Mouse (Mus musculus): ENCODE results near the gene Gcsam. TPM values are rescaled to one million over a fixed set of nuclear protein-coding genes. Genes with fewer than 3 reads are reported as not detected.

Gene Gcsam
- polyA plus RNA-seq, 2 experiments, result 0.93 to 2.4 TPM

DNA sequence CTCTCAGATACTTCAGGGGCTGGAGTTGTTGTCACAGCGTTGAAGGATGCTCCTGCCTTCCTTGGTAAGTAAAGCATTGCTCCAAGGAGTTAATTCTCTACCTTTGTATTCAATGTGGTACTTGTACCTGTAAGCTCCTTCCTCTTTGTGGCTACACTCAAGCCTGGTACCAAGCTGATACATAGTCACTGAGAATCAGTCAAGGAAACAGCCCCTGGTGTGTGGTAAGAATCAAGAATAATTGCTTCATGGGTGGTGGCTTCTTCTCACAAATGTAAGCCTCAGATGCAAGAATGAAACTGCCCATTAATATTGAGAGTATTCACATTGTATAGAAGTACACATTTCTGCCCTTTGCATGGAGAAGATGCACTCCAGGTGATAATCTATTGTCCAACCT is 5.8 kb downstream of the Gcsam start:
- TF ChIP-seq EP300 (IDR thresholded peaks at IDR 0.05; ENCODE audit: low read depth) (no peak), CTCF (IDR thresholded peaks at IDR 0.05; ENCODE audit: low read depth) (no peak)
- Histone ChIP-seq H3K27me3 (ENCODE audit: control insufficient read depth, insufficient read depth, low read length) (no peaks in the 10 kb centered on the region), H3K27ac (no peak overlapping the region), H3K36me3 (replicated peaks; ENCODE audit: control insufficient read depth, insufficient read depth, low read depth) (no peaks in the 10 kb centered on the region), H3K9ac (replicated peaks) (no peak overlapping the region), H3K4me1 (replicated peaks; ENCODE audit: control insufficient read depth in 2 of 2, insufficient read depth in 2 of 2, low read length in 1 of 2) (peaks cover 3 to 11% of the 10 kb centered on the region in 2 experiments), H3K4me2 (ENCODE audit: low read depth) (no peak overlapping the region), H3K4me3 (ENCODE audit: insufficient read depth in 1 of 2, low read depth in 2 of 2, low read length in 2 of 2) (no peak overlapping the region), H3K9me3 (ENCODE audit: control insufficient read depth, low read length) (no peaks in the 10 kb centered on the region)
- ATAC-seq (ENCODE audit: insufficient read depth), result no peak
- no peak for DNase-seq (ENCODE audit: low read depth in 3 of 3, low spot score in 3 of 3)
- 77% methylated on average over 1 of the region's 1 CpGs for WGBS (ENCODE audit: insufficient replicate concordance)

DNA sequence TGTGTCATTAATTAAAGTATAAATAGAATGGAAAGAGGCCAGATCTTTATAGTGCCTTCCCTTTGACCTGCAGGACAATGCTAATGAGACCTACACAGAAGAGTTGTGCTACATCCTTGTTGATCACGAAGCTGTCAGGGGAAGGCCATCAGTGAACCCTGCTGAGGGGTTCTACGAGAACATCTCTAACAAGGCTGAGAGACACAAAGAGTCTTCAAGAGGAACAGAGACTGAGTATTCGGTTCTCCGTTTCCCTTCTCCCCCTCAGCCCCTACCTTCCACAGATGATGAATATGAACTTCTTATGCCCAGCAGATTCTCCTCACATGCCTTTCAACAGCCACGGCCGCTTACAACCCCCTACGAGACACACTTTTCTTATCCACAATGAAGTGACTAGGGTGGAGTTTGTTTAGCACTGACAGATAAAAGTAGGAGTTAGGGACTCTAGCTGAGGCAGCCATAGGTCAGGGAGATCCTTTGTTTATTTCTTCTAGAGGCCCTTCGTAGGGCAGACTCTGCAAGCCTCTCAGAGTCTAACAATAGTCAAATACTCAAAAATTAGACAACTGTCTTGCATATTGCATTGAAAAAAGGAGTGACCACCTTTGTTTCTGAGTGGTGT is 9.7 kb downstream of the Gcsam start:
- H3K9ac ChIP-seq (replicated peaks), result no peak overlapping the region
- TF ChIP-seq EP300 (IDR thresholded peaks at IDR 0.05; ENCODE audit: low read depth) (no peak), CTCF (IDR thresholded peaks at IDR 0.05; ENCODE audit: low read depth) (no peak)
- no peaks in the 10 kb centered on the region for H3K36me3 ChIP-seq (replicated peaks; ENCODE audit: control insufficient read depth, insufficient read depth, low read depth)
- DNase-seq (ENCODE audit: low read depth in 3 of 3, low spot score in 3 of 3), result no peak
- WGBS (ENCODE audit: insufficient replicate concordance), result 27% methylated on average over 8 of the region's 8 CpGs
- no peaks in the 10 kb centered on the region for H3K27me3 ChIP-seq (ENCODE audit: control insufficient read depth, insufficient read depth, low read length)
- no peak overlapping the region for H3K27ac ChIP-seq
- peaks cover 3 to 17% of the 10 kb centered on the region in 2 experiments for H3K4me1 ChIP-seq (replicated peaks; ENCODE audit: control insufficient read depth in 2 of 2, insufficient read depth in 2 of 2, low read length in 1 of 2)
- H3K4me2 ChIP-seq (ENCODE audit: low read depth), result no peak overlapping the region
- H3K4me3 ChIP-seq (ENCODE audit: insufficient read depth in 1 of 2, low read depth in 2 of 2, low read length in 2 of 2), result no peak overlapping the region
- 0 out of 2 replicates have a peak, but pooled peaks have one; percentile 50 for ATAC-seq (ENCODE audit: insufficient read depth)
- no peaks in the 10 kb centered on the region for H3K9me3 ChIP-seq (ENCODE audit: control insufficient read depth, low read length)

DNA sequence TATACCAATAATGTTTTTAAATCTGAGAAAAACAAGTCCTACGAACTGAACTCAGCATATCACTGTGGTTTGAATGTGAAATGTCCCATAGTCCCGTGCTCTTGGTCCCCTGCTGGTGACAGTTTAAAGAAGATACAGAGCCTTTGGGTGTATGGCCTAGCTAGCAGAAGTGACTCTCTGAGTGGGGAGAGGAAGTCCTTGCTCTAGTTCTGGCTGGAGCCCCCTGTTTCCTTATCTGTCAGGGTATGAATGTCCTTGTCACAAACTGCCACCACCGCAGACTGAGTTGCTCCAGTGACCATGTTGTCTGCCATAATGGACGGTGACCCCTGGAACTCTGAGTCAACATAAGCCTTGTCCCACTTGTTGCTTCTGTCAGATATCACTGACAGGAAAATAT is 13.1 kb downstream of the Gcsam start:
- no peak overlapping the region for H3K27ac ChIP-seq
- no peaks in the 10 kb centered on the region for H3K27me3 ChIP-seq (ENCODE audit: control insufficient read depth, insufficient read depth, low read length)
- no peak overlapping the region for H3K9ac ChIP-seq (replicated peaks)
- WGBS (ENCODE audit: insufficient replicate concordance), result 15% methylated on average over 4 of the region's 4 CpGs
- no peak for DNase-seq (ENCODE audit: low read depth in 3 of 3, low spot score in 3 of 3)
- H3K4me2 ChIP-seq (ENCODE audit: low read depth), result no peak overlapping the region
- H3K36me3 ChIP-seq (replicated peaks; ENCODE audit: control insufficient read depth, insufficient read depth, low read depth), result no peaks in the 10 kb centered on the region
- H3K4me3 ChIP-seq (ENCODE audit: insufficient read depth in 1 of 2, low read depth in 2 of 2, low read length in 2 of 2), result no peak overlapping the region
- peaks cover 3 to 18% of the 10 kb centered on the region in 2 experiments for H3K4me1 ChIP-seq (replicated peaks; ENCODE audit: control insufficient read depth in 2 of 2, insufficient read depth in 2 of 2, low read length in 1 of 2)
- no peak for TF ChIP-seq CTCF (IDR thresholded peaks at IDR 0.05; ENCODE audit: low read depth)
- no peak for TF ChIP-seq EP300 (IDR thresholded peaks at IDR 0.05; ENCODE audit: low read depth)
- ATAC-seq (ENCODE audit: insufficient read depth), result no peak
- no peaks in the 10 kb centered on the region for H3K9me3 ChIP-seq (ENCODE audit: control insufficient read depth, low read length)

DNA sequence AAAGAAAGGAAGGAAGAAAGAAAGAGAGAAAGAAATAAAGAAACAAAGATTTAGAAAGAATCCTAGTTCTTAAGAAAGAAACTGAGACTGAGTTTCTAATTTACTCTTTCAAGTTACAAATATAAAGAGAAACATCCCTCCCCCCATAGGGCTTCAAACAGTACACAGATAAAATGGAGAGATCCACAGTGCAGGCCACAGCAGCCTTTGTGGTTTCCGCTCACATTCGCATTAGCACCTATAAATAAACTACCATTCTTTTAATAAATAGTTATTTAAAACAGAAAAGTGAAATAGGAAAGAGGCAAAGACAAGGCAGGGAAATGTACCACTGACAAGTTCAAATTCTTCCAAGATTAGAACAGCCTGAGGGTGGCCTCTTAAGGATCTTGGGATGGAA is 14.6 kb downstream of the Gcsam start:
- no peak for ATAC-seq (ENCODE audit: insufficient read depth)
- H3K36me3 ChIP-seq (replicated peaks; ENCODE audit: control insufficient read depth, insufficient read depth, low read depth), result no peaks in the 10 kb centered on the region
- H3K4me1 ChIP-seq (replicated peaks; ENCODE audit: control insufficient read depth in 2 of 2, insufficient read depth in 2 of 2, low read length in 1 of 2), result peaks cover 1 to 14% of the 10 kb centered on the region in 2 experiments
- no peaks in the 10 kb centered on the region for H3K27me3 ChIP-seq (ENCODE audit: control insufficient read depth, insufficient read depth, low read length)
- no peak for DNase-seq (ENCODE audit: low read depth in 3 of 3, low spot score in 3 of 3)
- TF ChIP-seq CTCF (IDR thresholded peaks at IDR 0.05; ENCODE audit: low read depth), result no peak
- no peak for TF ChIP-seq EP300 (IDR thresholded peaks at IDR 0.05; ENCODE audit: low read depth)
- H3K27ac ChIP-seq, result no peak overlapping the region
- no peak overlapping the region for H3K9ac ChIP-seq (replicated peaks)
- no peaks in the 10 kb centered on the region for H3K9me3 ChIP-seq (ENCODE audit: control insufficient read depth, low read length)
- no peak overlapping the region for H3K4me3 ChIP-seq (ENCODE audit: insufficient read depth in 1 of 2, low read depth in 2 of 2, low read length in 2 of 2)
- no peak overlapping the region for H3K4me2 ChIP-seq (ENCODE audit: low read depth)
- 13% methylated on average over 2 of the region's 2 CpGs for WGBS (ENCODE audit: insufficient replicate concordance)

DNA sequence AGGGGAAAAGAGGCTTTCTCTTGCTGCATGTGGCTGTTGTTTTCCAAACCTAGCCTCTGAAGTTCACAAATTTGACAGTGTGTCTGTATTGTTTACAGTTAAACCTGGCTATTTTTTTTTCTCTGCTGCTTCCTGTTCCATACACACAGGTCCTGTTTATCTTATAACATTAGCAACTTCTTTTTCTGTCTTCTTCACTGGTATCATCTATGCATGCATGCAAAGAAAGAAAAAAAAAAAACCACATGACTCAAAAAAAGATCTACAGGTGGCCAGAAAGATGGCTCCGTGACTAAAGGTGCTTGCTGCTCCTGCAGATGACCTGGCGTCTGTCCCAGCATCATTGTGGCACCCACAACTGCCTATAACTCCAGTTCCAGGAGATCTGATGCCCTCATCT is 15.2 kb downstream of the Gcsam start:
- H3K4me1 ChIP-seq (replicated peaks; ENCODE audit: control insufficient read depth in 2 of 2, insufficient read depth in 2 of 2, low read length in 1 of 2), result peaks cover 0 to 10% of the 10 kb centered on the region in 2 experiments; a peak in 3 of 4 replicates
- H3K36me3 ChIP-seq (replicated peaks; ENCODE audit: control insufficient read depth, insufficient read depth, low read depth), result no peaks in the 10 kb centered on the region
- 34% methylated on average over 2 of the region's 2 CpGs for WGBS (ENCODE audit: insufficient replicate concordance)
- H3K27ac ChIP-seq, result no peak overlapping the region
- H3K9me3 ChIP-seq (ENCODE audit: control insufficient read depth, low read length), result no peaks in the 10 kb centered on the region
- H3K27me3 ChIP-seq (ENCODE audit: control insufficient read depth, insufficient read depth, low read length), result no peaks in the 10 kb centered on the region
- ATAC-seq (ENCODE audit: insufficient read depth) (no peak), DNase-seq (ENCODE audit: low read depth in 3 of 3, low spot score in 3 of 3) (no peak)
- H3K9ac ChIP-seq (replicated peaks), result no peak overlapping the region
- no peak overlapping the region for H3K4me2 ChIP-seq (ENCODE audit: low read depth)
- TF ChIP-seq EP300 (IDR thresholded peaks at IDR 0.05; ENCODE audit: low read depth), result no peak
- no peak for TF ChIP-seq CTCF (IDR thresholded peaks at IDR 0.05; ENCODE audit: low read depth)
- no peak overlapping the region for H3K4me3 ChIP-seq (ENCODE audit: insufficient read depth in 1 of 2, low read depth in 2 of 2, low read length in 2 of 2)
